Comparison of ENCODE assay signal across 27 mouse cellular contexts in genomic region chr13:32705315-32705714, GRCm38 (mm10).
A peak's percentile ranks its signal among the peaks of the same experiment; 100 is the strongest.
DNase-seq lines count a peak whose midpoint lies in the region; ATAC-seq and TF ChIP-seq lines count a peak whose summit lies in the region.
"Had no signal": no experiment of that assay in that cellular context is flagged by ENCODE, and none has a peak within 500 bp of the region (broad histone marks: within the 10 kb centered on the region; RNA-seq: fewer than 3 reads in every experiment).

No protein-coding gene starts in this region.

- no peak for ATAC-seq in embryonic facial prominence, embryonic 13.5 days (ENCODE audit: insufficient number of reproducible peaks, insufficient read depth, low FRiP score, low TSS enrichment, low read depth)
- no peak for ATAC-seq in heart, embryonic 13.5 days (ENCODE audit: extremely low read depth, insufficient number of reproducible peaks, low FRiP score, low TSS enrichment)
- 0 out of 2 replicates have a peak, but pooled peaks have one; percentile 17 for ATAC-seq in neural tube, embryonic 15.5 days (ENCODE audit: low FRiP score)
- ATAC-seq: forebrain, embryonic 16.5 days; intestine, postnatal 0 days; midbrain, embryonic 16.5 days had no signal

- no peak overlapping the region for H3K4me2 ChIP-seq in embryonic facial prominence, embryonic 13.5 days
- no peak overlapping the region for H3K4me2 ChIP-seq in heart, embryonic 13.5 days
- H3K4me2 ChIP-seq in neural tube, embryonic 15.5 days: no peak overlapping the region
- H3K4me2 ChIP-seq: hindbrain, embryonic 14.5 days; neural tube, embryonic 12.5 days had no signal

- 14% methylated on average over 1 of the region's 1 CpGs for WGBS in embryonic facial prominence, embryonic 13.5 days
- 27% methylated on average over 1 of the region's 1 CpGs for WGBS in embryonic facial prominence, embryonic 10.5 days
- WGBS in heart, embryonic 13.5 days: 33% methylated on average over 1 of the region's 1 CpGs
- 58% methylated on average over 1 of the region's 1 CpGs for WGBS in neural tube, embryonic 15.5 days
- WGBS in kidney, adult 2 months: 54% methylated on average over 1 of the region's 1 CpGs

- peaks cover 28% of the 10 kb centered on the region for H3K4me1 ChIP-seq in embryonic facial prominence, embryonic 13.5 days
- peaks cover 14% of the 10 kb centered on the region for H3K4me1 ChIP-seq in embryonic facial prominence, embryonic 10.5 days
- H3K4me1 ChIP-seq in heart, embryonic 13.5 days: peaks cover 30% of the 10 kb centered on the region
- no peaks in the 10 kb centered on the region for H3K4me1 ChIP-seq in neural tube, embryonic 15.5 days
- no peaks in the 10 kb centered on the region for H3K4me1 ChIP-seq in kidney, adult 2 months (ENCODE audit: control insufficient read depth, insufficient read depth, low read length)
- H3K4me1 ChIP-seq: neural tube, embryonic 12.5 days had no signal

- TF ChIP-seq POLR2A in kidney, adult 2 months (IDR thresholded peaks at IDR 0.05; ENCODE audit: low read depth, low read length): no peak

- H3K36me3 ChIP-seq in embryonic facial prominence, embryonic 13.5 days: no peaks in the 10 kb centered on the region
- no peaks in the 10 kb centered on the region for H3K36me3 ChIP-seq in embryonic facial prominence, embryonic 10.5 days (replicated peaks)
- H3K36me3 ChIP-seq in heart, embryonic 13.5 days: no peaks in the 10 kb centered on the region
- H3K36me3 ChIP-seq in neural tube, embryonic 15.5 days: no peaks in the 10 kb centered on the region
- no peaks in the 10 kb centered on the region for H3K36me3 ChIP-seq in kidney, adult 2 months (ENCODE audit: control insufficient read depth, insufficient read depth, low read length)
- H3K36me3 ChIP-seq: midbrain, embryonic 10.5 days; neural tube, embryonic 12.5 days had no signal

- no peaks in the 10 kb centered on the region for H3K27me3 ChIP-seq in embryonic facial prominence, embryonic 13.5 days
- H3K27me3 ChIP-seq in embryonic facial prominence, embryonic 10.5 days (replicated peaks; ENCODE audit: low read depth, poor library complexity, severe bottlenecking): 0 out of 2 replicates have a peak, but pooled peaks cover 13% of the 10 kb centered on the region
- H3K27me3 ChIP-seq in heart, embryonic 13.5 days (replicated peaks): no peaks in the 10 kb centered on the region; the same call in 1 of the 2 replicates
- no peaks in the 10 kb centered on the region for H3K27me3 ChIP-seq in neural tube, embryonic 15.5 days (replicated peaks)
- no peaks in the 10 kb centered on the region; the same call in 1 of the 2 replicates for H3K27me3 ChIP-seq in kidney, adult 2 months (replicated peaks; ENCODE audit: control insufficient read depth, insufficient read depth, low read length)
- H3K27me3 ChIP-seq: CH12.LX; neural tube, embryonic 12.5 days had no signal

- H3K27ac ChIP-seq in embryonic facial prominence, embryonic 13.5 days: peak overlapping the region; percentile 68; the same call in 1 of the 2 replicates
- no peak overlapping the region for H3K27ac ChIP-seq in embryonic facial prominence, embryonic 10.5 days (replicated peaks)
- peak overlapping the region; percentile 56; the same call in 1 of the 2 replicates for H3K27ac ChIP-seq in heart, embryonic 13.5 days (replicated peaks)
- H3K27ac ChIP-seq in neural tube, embryonic 15.5 days (replicated peaks): no peak overlapping the region
- no peak overlapping the region for H3K27ac ChIP-seq in kidney, adult 2 months (ENCODE audit: insufficient read depth, low read depth, low read length)
- H3K27ac ChIP-seq: hindbrain, embryonic 14.5 days; liver, embryonic 14.5 days; midbrain, embryonic 10.5 days; neural tube, embryonic 12.5 days had no signal

- TF ChIP-seq CTCF in kidney, adult 2 months (conservative IDR thresholded peaks at IDR 0.05; ENCODE audit: insufficient read depth, insufficient read length, low read depth, low read length): no peak

- no peak for DNase-seq in embryonic facial prominence, embryonic 10.5 days (ENCODE audit: low spot score)
- no peak for DNase-seq in heart, adult 8-10 months (ENCODE audit: low spot score)
- no peak for DNase-seq in neural tube, embryonic 10.5 days (ENCODE audit: extremely low spot score, low spot score)
- no peak for DNase-seq in kidney, adult 2 months
- DNase-seq in ovary, postnatal 14 days (ENCODE audit: low spot score): no peak
- DNase-seq: adrenal gland, adult 8-10 months; cerebellum, adult 8-10 months; cerebellum, postnatal 25 days; gastrocnemius, postnatal 10 days; kidney, postnatal 14 days; layer of hippocampus, adult 9-11 months; liver; lung, adult 2 months; thymus, adult 2 months; thymus, postnatal 36 days had no signal

- no peak overlapping the region for H3K4me3 ChIP-seq in embryonic facial prominence, embryonic 13.5 days
- no peak overlapping the region for H3K4me3 ChIP-seq in embryonic facial prominence, embryonic 10.5 days
- H3K4me3 ChIP-seq in heart, embryonic 13.5 days: no peak overlapping the region
- H3K4me3 ChIP-seq in neural tube, embryonic 15.5 days (replicated peaks): no peak overlapping the region
- H3K4me3 ChIP-seq in kidney, adult 2 months (ENCODE audit: insufficient read depth, low read depth, low read length): no peak overlapping the region
- H3K4me3 ChIP-seq: erythroblast, embryonic 14.5 days; midbrain, embryonic 10.5 days; neural tube, embryonic 12.5 days had no signal

- no peak overlapping the region for H3K9ac ChIP-seq in embryonic facial prominence, embryonic 13.5 days
- H3K9ac ChIP-seq in heart, embryonic 13.5 days: no peak overlapping the region
- no peak overlapping the region for H3K9ac ChIP-seq in neural tube, embryonic 15.5 days (replicated peaks)
- H3K9ac ChIP-seq: hindbrain, embryonic 14.5 days; liver, embryonic 14.5 days; neural tube, embryonic 12.5 days had no signal

- H3K9me3 ChIP-seq in embryonic facial prominence, embryonic 13.5 days: no peaks in the 10 kb centered on the region
- H3K9me3 ChIP-seq in embryonic facial prominence, embryonic 10.5 days: no peaks in the 10 kb centered on the region
- H3K9me3 ChIP-seq in heart, embryonic 13.5 days: no peaks in the 10 kb centered on the region
- no peaks in the 10 kb centered on the region for H3K9me3 ChIP-seq in neural tube, embryonic 15.5 days (replicated peaks)
- H3K9me3 ChIP-seq: midbrain, embryonic 10.5 days; neural tube, embryonic 12.5 days had no signal

Comparison
In these comparisons a context has a peak if more than half of its experiments do, and no peak if none do; other contexts are left out.
1. H3K27ac ChIP-seq: peak in embryonic facial prominence, embryonic 13.5 days (single experiment) and heart, embryonic 13.5 days (single experiment); none in embryonic facial prominence, embryonic 10.5 days (single experiment), neural tube, embryonic 15.5 days (single experiment) and kidney, adult 2 months (single experiment).